Mouse (Mus musculus): ENCODE measurements around the gene Gm10643. TPM values are rescaled to one million over a fixed set of nuclear protein-coding genes. Genes with fewer than 3 reads are reported as not detected.

Gm10643 gene
- polyA plus RNA-seq, 1 experiment from 2014 or later, result 1.6 TPM

GRCm38 (mm10) chr8:84057827-84058226, 7.1 kb downstream of the Gm10643 start:
- Histone ChIP-seq H3K4me1 (no peaks in the 10 kb centered on the region), H3K36me3 (no peaks in the 10 kb centered on the region), H3K27ac (no peak overlapping the region), H3K4me2 (no peak overlapping the region), H3K9me3 (no peaks in the 10 kb centered on the region), H3K4me3 (no peak overlapping the region), H3K27me3 (no peaks in the 10 kb centered on the region), H3K9ac (no peak overlapping the region)
- ATAC-seq (ENCODE audit: insufficient number of reproducible peaks, insufficient read depth, low FRiP score, low TSS enrichment, low read depth), result no peak
- 80% methylated on average over 1 of the region's 1 CpGs for WGBS

- Histone ChIP-seq H3K4me2 (no peak overlapping the region), H3K27ac (no peak overlapping the region), H3K9ac (no peak overlapping the region), H3K4me1 (no peaks in the 10 kb centered on the region), H3K27me3 (no peaks in the 10 kb centered on the region; the same call in 1 of the 2 replicates), H3K9me3 (no peaks in the 10 kb centered on the region), H3K36me3 (no peaks in the 10 kb centered on the region), H3K4me3 (no peak overlapping the region)
- ATAC-seq (ENCODE audit: insufficient number of reproducible peaks, insufficient read depth, low FRiP score, low TSS enrichment, low read depth), result no peak
- 95% methylated on average over 5 of the region's 5 CpGs for WGBS
These were observed 11.7 kb downstream of the Gm10643 start for GRCm38 (mm10) chr8:84053229-84053628.

GRCm38 (mm10) chr8:84052746-84053145, 12.2 kb downstream of the Gm10643 start:
- ATAC-seq (ENCODE audit: insufficient number of reproducible peaks, insufficient read depth, low FRiP score, low TSS enrichment, low read depth), result no peak
- WGBS, result 77% methylated on average over 3 of the region's 3 CpGs
- no peak overlapping the region for H3K9ac ChIP-seq

DNA sequence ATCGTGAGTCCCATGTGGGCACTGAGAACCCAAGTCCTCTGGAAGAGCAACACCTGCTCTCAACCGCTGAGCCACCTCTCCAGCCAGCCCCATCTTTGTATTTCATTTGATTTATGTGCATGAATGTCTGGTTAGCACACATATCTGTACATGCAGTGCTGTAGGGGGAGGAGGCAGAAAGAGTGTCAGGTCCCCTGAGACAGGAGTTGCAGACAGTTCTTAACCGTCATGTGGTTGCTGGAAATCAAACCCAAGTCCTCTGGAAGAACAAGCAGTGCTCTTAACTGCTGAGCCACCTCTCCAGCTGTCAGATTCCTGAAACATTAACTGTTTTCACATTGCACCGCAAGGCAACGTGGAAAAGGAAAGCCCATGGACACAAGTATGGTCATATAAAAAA, 16.8 kb downstream of the Gm10643 start:
- Histone ChIP-seq H3K27ac (no peak overlapping the region), H3K9me3 (no peaks in the 10 kb centered on the region), H3K4me2 (no peak overlapping the region), H3K4me3 (no peak overlapping the region), H3K4me1 (peaks cover 7% of the 10 kb centered on the region; the same call in 1 of the 2 replicates), H3K36me3 (no peaks in the 10 kb centered on the region), H3K27me3 (peaks cover 34% of the 10 kb centered on the region), H3K9ac (no peak overlapping the region)
- ATAC-seq (ENCODE audit: insufficient number of reproducible peaks, insufficient read depth, low FRiP score, low TSS enrichment, low read depth), result no peak
- 71% methylated on average over 5 of the region's 5 CpGs for WGBS

More at GRCm38 (mm10) chr8:84052746-84053145, 12.2 kb downstream of the Gm10643 start:
- H3K4me3 ChIP-seq, result no peak overlapping the region
- H3K36me3 ChIP-seq, result no peaks in the 10 kb centered on the region
- no peak overlapping the region for H3K4me2 ChIP-seq
- no peaks in the 10 kb centered on the region; the same call in 1 of the 2 replicates for H3K27me3 ChIP-seq
- no peaks in the 10 kb centered on the region for H3K9me3 ChIP-seq
- no peaks in the 10 kb centered on the region for H3K4me1 ChIP-seq
- no peak overlapping the region for H3K27ac ChIP-seq

DNA sequence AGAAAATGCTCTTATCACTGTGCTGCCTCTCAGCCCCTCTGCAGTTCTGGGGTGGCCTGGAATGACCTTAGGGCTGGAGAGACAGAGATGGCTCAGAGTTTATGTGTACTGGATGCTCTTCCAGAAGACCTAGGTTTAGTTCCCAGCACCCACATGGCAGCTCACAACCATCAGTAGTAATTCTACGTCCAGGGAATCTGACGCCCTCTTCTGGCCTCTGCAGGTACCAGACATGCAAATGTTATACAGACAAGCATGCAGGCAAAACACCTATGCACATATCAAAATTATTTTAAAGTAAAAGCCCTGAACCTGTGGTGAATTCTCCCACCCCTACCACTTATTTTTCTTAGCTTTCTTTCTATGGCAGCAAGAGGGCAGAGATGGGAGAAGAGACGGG, 18.4 kb downstream of the Gm10643 start:
- no peak overlapping the region for H3K4me3 ChIP-seq
- ATAC-seq (ENCODE audit: insufficient number of reproducible peaks, insufficient read depth, low FRiP score, low TSS enrichment, low read depth), result no peak
- H3K27ac ChIP-seq, result no peak overlapping the region
- H3K9ac ChIP-seq, result no peak overlapping the region
- peaks cover 51% of the 10 kb centered on the region for H3K27me3 ChIP-seq
- 82% methylated on average over 3 of the region's 3 CpGs for WGBS
- H3K9me3 ChIP-seq, result no peaks in the 10 kb centered on the region
- H3K36me3 ChIP-seq, result no peaks in the 10 kb centered on the region
- no peak overlapping the region for H3K4me2 ChIP-seq
- peaks cover 20% of the 10 kb centered on the region for H3K4me1 ChIP-seq

- no peaks in the 10 kb centered on the region for H3K36me3 ChIP-seq
- no peak within 1 kb of the TSS for H3K4me3 ChIP-seq
- 0 out of 2 replicates have a peak within 1 kb of the TSS, but pooled peaks have one; percentile 49 for H3K9ac ChIP-seq
- H3K9me3 ChIP-seq, result no peaks in the 10 kb centered on the region
- H3K27me3 ChIP-seq, result peaks cover 67% of the 10 kb centered on the region
- no peak within 1 kb of the TSS for H3K4me2 ChIP-seq
- no peak within 1 kb of the TSS for H3K27ac ChIP-seq
- 8% methylated on average over 9 of the region's 9 CpGs for WGBS
- H3K4me1 ChIP-seq, result peaks cover 20% of the 10 kb centered on the region
- ATAC-seq (ENCODE audit: insufficient number of reproducible peaks, insufficient read depth, low FRiP score, low TSS enrichment, low read depth), result no peak
These were observed 20.0 kb downstream of the Gm10643 start, which contains the start of gene Rln3 for GRCm38 (mm10) chr8:84044900-84045299. Rln3 (minus strand) TSS chr8:84045000.

DNA sequence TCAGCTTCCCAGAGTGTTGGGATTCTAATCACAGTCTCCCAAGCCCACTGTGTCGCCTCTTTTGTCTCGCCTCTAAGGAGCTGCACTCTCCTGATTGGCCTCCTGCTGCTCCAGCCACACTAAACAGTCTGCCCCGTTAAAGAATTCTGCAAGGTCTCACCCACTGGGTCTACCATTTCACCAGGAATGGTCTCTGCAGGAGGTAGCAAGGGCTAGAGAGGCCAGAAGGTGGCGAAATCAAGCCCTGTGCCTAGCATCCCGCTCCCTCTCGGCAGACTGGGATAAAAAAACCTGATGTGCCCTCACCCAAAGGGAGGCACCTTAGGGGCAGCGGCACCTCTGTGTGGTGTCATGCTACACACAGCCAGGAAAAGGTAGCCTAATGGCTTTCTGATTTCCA, 20.8 kb downstream of the Gm10643 start:
- Histone ChIP-seq H3K27me3 (peaks cover 68% of the 10 kb centered on the region), H3K9me3 (no peaks in the 10 kb centered on the region), H3K36me3 (no peaks in the 10 kb centered on the region), H3K4me2 (no peak overlapping the region), H3K9ac (no peak overlapping the region), H3K4me3 (no peak overlapping the region), H3K27ac (no peak overlapping the region), H3K4me1 (peaks cover 20% of the 10 kb centered on the region)
- ATAC-seq (ENCODE audit: insufficient number of reproducible peaks, insufficient read depth, low FRiP score, low TSS enrichment, low read depth), result no peak
- 5% methylated on average over 7 of the region's 7 CpGs for WGBS

DNA sequence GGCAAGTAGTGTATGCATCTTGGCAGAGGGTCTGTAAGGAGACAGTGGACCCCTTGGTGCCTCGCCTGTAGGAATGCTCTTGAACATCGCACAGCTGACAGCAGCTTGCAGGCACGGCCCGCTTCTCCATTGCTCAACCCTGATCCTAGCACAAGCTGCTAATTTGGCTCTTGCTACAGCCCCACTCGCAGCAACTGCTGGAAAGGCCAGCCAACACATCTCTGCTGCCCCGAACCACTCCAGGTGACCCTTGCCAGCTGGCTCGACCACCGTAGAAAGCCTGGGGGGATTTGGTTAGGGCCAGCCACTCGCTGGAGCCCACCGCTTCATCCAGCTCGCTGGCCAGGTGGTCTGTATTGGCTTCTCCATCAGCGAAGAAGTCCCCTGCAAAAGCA, 22.0 kb downstream of the Gm10643 start:
- H3K4me3 ChIP-seq, result peak overlapping the region; percentile 42; the same call in 1 of the 2 replicates
- H3K27ac ChIP-seq, result no peak overlapping the region
- H3K27me3 ChIP-seq, result peaks cover 71% of the 10 kb centered on the region
- WGBS, result 35% methylated on average over 12 of the region's 12 CpGs
- no peak overlapping the region for H3K9ac ChIP-seq
- H3K4me2 ChIP-seq, result peak overlapping the region; percentile 71
- no peak for ATAC-seq (ENCODE audit: insufficient number of reproducible peaks, insufficient read depth, low FRiP score, low TSS enrichment, low read depth)
- H3K4me1 ChIP-seq, result peaks cover 20% of the 10 kb centered on the region
- no peaks in the 10 kb centered on the region for H3K36me3 ChIP-seq
- H3K9me3 ChIP-seq, result no peaks in the 10 kb centered on the region

GRCm38 (mm10) chr8:84042066-84042947, 22.6 kb downstream of the Gm10643 start, which contains the start of gene Il27ra:
Il27ra (minus strand) TSS chr8:84042589.
- H3K4me2 ChIP-seq, result peak within 1 kb of the TSS; percentile 71
- H3K4me3 ChIP-seq, result peak within 1 kb of the TSS; percentile 42
- H3K9me3 ChIP-seq, result no peaks in the 10 kb centered on the region
- no peaks in the 10 kb centered on the region for H3K36me3 ChIP-seq
- peak within 1 kb of the TSS; percentile 66 for H3K9ac ChIP-seq
- no peak for ATAC-seq (ENCODE audit: insufficient number of reproducible peaks, insufficient read depth, low FRiP score, low TSS enrichment, low read depth)
- peaks cover 75% of the 10 kb centered on the region for H3K27me3 ChIP-seq
- no peak within 1 kb of the TSS for H3K27ac ChIP-seq
- peaks cover 20% of the 10 kb centered on the region for H3K4me1 ChIP-seq
- 4% methylated on average over 40 of the region's 40 CpGs for WGBS

DNA sequence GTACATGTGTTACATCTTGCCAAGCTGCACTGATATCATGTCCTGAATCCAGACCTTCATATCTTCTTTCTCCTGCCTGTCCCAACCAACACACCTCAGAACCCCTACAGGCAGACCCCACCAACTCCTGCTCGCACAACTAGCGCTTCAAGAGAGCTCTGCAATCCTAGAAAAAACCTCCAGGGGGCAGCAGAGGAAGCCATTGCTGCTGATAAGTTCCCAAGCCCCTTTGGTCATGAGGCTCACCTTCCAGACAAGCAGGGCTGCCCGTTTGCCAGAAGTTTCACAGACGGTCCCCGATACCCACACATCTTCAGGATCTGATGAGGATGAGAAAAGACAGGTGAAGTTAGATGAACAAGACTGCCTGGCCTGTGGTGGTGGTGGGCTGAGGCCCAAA, 25.9 kb downstream of the Gm10643 start:
- Histone ChIP-seq H3K27ac (no peak overlapping the region), H3K27me3 (peaks cover 61% of the 10 kb centered on the region)

GRCm38 (mm10) chr8:84038015-84038414, 26.9 kb downstream of the Gm10643 start:
- WGBS, result 76% methylated on average over 5 of the region's 5 CpGs

More for the DNA sequence above, 25.9 kb downstream of the Gm10643 start:
- Histone ChIP-seq H3K4me1 (peaks cover 17% of the 10 kb centered on the region), H3K9me3 (no peaks in the 10 kb centered on the region), H3K4me3 (no peak overlapping the region), H3K4me2 (no peak overlapping the region), H3K36me3 (no peaks in the 10 kb centered on the region), H3K9ac (no peak overlapping the region)
- WGBS, result 10% methylated on average over 5 of the region's 5 CpGs
- no peak for ATAC-seq (ENCODE audit: insufficient number of reproducible peaks, insufficient read depth, low FRiP score, low TSS enrichment, low read depth)

GRCm38 (mm10) chr8:84032777-84033176, 32.2 kb downstream of the Gm10643 start:
- Histone ChIP-seq H3K4me2 (no peak overlapping the region), H3K36me3 (no peaks in the 10 kb centered on the region), H3K9me3 (no peaks in the 10 kb centered on the region), H3K4me1 (peaks cover 6% of the 10 kb centered on the region; the same call in 1 of the 2 replicates), H3K27ac (no peak overlapping the region), H3K9ac (no peak overlapping the region), H3K27me3 (peaks cover 21% of the 10 kb centered on the region), H3K4me3 (no peak overlapping the region)
- no peak for ATAC-seq (ENCODE audit: insufficient number of reproducible peaks, insufficient read depth, low FRiP score, low TSS enrichment, low read depth)
- 74% methylated on average over 4 of the region's 4 CpGs for WGBS

More at GRCm38 (mm10) chr8:84038015-84038414, 26.9 kb downstream of the Gm10643 start:
- Histone ChIP-seq H3K27ac (no peak overlapping the region), H3K4me3 (no peak overlapping the region), H3K27me3 (peaks cover 50% of the 10 kb centered on the region), H3K36me3 (no peaks in the 10 kb centered on the region), H3K9ac (no peak overlapping the region), H3K4me2 (no peak overlapping the region), H3K4me1 (peaks cover 17% of the 10 kb centered on the region), H3K9me3 (no peaks in the 10 kb centered on the region)
- no peak for ATAC-seq (ENCODE audit: insufficient number of reproducible peaks, insufficient read depth, low FRiP score, low TSS enrichment, low read depth)

Data from embryonic facial prominence, embryonic 13.5 days (tissue).